Mouse (Mus musculus) cerebellum, adult 9-10 months (tissue): ENCODE results near the gene Tmem131.
"Not testable (repeated sequence)": the region's sequence is repeated elsewhere in the genome, so short reads cannot be mapped to it uniquely, and the experiment has no call there.

Experiments used
- DNase-seq: peaks from one replicate; pipeline ENCODE4 v3.0.0; 2022

Tmem131 gene

DNA sequence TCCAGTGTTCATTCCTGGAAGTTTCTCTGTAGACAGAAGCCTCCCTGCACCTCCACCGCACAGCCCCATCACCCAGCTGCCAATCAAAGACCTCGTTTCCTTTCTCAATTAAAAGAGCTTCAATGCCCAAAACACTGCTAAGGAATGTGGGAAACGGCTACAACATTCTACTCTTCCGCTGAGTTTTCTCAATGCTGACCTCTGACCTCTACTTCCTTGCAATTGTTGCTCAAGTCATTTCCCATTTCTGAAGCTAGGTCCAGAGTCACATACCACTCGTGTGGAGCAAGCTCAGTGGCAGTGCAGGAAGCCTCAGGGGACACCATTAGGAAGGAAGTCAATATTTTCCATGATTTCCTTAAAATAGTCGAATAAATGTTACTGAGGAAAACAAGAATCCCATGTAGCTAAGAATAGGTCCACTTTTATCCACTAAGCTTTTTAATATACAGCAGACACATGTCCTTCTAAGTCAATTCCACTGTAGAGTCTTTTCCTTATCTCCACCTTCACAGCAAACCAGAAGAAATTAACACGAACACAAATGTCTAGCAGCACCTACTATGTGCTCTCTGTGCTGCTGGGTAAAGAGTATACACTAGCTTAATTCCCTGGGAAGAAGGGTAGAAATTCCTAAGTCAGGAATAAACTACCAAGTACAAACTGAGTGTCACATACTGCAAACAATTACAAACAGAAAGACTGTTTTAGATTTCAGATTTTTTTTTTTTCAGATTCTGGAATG is 28.8 kb downstream of the Tmem131 start:
- no peak for DNase-seq

DNA sequence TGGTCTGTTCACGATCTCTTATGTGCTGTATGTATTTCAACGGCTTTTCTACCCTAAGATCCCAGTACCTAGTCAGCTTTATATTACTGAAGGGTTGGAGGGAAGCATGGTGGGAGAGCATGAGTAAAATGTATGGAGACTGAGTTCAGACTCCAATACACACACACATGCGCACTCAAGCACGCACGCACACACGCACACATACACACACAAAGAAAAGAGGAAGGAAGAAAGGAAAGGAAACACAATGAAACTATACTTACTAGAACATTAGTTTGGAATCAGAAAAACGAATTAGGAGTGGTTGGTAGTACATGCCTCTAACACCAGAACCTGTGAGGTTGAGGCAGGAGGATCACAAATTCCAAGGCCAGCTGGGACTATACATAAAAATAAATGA is 29.7 kb downstream of the Tmem131 start:
- no peak for DNase-seq

DNA sequence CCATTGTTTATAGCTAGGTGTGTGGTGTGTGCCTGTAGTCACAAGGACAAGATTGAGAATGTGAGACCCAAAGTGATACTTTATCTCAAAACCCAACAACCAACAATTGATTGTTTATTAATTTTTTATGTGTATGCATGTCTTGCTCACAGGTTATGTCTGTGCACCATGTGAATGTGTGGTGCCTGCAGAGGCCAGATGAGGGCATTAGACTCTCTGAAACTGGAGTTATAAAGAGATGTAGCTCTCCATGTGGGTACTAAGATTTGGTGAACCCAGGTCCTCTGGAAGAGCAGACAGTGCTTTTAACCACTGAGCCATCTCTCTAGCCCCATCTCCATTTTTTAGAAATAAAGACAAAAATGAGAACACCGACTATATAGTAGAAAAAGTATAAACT is 31.2 kb downstream of the Tmem131 start:
- no peak for DNase-seq

DNA sequence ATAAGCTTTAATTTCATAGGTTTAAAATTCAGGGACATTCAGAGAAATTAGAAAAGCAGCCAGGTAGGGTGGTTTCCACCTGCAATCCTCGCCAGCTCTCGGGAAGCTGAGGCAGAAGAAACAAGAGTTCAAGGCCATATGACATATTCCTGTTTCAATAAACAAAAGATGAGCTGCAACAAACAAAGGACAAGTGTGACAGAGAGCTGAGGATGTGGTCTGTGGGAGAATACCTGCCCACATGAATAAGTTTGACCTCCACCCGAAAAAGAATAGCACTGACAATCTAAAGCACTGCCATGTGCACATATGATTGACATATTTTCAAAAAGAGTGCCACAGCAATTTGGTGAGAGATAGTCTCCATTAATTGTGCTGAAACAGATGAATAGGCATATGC is 31.9 kb downstream of the Tmem131 start:
- no peak for DNase-seq

DNA sequence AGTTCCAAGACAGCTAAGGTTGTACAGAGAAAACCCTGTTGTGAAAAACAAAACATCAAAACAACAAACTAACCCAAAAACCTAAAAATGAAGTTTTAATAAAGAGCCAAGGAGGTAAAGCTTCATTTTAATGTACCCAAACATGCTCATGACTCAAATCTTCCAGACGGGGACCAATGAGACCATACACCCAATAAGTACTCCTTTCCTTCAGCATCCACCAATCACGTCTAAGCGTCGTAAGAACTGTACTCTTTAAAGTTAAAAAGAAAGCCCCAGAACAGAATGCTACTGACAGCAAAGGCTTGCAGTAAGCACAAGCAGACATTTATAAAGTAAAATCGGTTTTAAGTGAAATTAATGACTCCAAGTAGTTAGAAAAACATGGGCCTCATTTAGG is 33.1 kb downstream of the Tmem131 start:
- no peak for DNase-seq

DNA sequence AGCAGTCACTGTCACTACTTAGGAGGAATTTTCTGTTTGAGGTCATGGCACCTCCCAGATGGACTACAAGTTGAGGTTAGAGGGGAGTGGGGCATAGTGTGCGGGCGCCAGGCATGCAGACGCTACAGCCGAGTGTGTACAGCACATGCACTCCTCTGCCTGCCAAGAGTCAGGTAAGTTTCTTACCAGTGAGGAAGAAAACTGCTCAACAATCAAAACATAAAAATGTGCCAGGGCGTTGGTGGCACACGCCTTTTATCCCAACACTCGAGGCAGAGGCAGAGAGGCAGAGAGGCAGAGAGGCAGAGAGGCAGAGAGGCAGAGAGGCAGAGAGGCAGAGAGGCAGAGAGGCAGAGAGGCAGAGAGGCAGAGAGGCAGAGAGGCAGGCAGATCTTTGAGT is 33.5 kb downstream of the Tmem131 start:
- not testable (repeated sequence) for DNase-seq

DNA sequence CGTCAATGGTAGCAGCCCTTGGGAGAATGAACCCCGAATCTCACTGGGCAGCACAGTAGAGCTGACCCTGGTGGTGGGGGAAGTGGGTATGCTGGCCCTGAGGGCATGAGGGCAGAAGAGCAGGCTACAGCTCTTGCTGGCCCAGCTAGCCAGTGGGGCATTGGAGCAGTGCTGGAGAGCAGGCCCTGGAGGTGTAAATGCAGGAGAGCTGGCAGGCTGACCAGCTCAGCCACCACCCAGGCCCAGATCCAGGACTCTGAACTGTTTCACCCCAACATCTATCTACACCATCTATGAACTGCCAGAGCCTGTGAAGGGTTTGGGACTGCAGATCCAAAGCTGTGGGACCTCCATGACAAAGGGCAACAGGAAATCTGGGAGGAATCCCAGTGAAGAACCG is 38.2 kb downstream of the Tmem131 start:
- DNase-seq: no peak

DNA sequence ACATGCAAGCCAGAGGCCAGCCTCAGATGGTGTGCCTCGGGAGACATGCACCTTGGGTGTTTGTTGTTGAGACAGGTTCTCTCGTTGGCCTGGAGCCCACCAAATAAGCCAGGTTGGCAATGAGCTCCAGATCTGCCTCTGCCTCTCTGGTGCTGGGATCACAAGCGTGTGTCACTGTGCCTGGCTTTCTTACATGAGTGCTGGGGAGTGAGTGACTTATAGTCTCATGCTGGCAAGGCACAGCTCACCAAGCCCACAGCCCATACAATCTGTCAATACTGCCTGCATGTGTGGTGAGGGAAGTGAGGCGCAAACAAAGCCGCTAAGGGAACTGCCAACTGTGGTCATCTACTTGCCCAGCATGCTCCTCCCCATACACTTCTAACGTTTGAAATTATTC is 39.0 kb downstream of the Tmem131 start:
- peak; percentile 79 for DNase-seq

DNA sequence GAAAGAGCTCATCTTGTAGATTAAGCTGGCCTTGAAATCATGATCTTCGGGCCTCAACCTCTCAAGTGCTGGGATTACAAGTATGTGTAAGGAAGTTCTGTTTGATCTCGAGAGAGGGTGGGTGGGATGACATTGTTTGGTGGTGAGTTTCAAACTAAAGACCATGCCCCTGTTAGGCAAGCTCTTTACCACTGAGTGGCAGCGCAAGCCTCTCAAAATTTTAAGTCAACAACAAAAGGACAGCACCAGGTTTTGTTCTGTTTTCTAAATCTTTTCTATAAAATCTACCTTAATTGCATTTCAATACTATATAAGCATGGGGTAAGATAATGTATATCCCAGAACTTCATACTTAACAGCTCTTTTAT is 39.4 kb downstream of the Tmem131 start:
- no peak for DNase-seq

DNA sequence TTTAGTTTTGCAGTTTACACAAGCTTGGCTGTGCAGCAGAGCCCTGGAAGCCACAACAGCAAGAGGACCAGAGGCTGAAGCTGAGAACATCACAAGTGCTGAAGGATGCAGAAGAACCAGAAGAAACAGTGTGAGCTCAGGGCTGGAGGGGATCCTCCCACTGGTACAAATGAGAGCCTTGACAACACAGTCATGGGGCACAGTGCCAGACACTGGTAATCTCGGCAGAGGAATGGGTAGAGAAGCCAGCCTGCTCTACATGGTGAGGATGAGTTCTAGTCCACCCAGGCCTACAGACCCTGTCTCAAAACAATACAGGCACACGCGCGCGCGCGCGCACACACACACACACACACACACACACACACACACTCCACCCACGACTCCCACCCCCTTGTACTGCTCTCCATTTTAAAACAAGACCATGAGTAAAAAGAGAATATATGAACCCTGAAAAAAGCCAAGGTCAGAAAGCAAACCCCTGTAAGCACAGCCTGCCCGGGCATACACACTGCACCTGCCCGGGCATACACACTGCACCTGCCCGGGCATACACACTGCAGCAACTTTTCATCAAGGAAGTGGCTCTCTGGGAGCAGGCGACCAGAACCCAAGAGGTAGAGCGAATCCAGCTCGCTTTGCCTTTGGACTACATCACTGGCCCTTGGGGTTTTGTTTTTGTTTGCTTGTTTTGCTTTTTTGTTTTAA is 39.9 kb downstream of the Tmem131 start:
- DNase-seq: peak; percentile 68

DNA sequence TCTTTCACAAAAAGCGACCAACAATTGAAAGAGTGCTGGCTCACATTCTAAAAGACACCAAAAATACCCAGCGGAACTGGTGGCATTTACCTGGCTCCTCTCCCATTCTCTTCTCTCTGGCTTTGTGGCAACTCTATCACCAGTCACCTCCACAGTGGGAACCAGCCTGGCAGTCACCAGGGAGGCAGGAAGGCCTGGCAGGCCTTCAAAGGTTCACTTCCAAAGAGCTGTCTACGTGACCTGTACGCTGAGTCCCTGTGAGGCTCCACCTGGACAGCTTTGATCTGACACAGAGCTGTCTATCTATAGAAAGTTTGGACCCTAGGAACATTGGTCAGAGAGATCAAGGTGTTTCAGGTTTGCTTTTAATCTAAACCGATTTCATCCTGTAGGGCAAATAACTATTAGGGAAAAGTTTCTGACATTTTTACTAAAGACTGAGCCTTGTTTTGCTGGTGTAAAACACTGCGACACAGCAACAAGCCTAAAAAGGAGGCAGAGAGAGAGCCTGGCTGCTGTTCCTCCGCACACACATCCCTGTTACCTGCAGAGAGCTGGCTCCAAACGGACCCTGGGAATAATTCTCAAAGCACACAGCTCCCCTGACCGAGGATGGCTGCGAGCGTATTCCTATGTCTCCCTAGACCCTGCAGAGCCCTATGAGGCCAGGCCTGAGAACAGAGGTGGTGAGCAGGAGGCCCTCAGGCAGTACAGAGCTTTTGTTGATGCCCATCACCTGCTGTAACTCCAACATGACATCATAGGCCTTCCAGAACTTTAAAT is 40.7 kb downstream of the Tmem131 start:
- peak; percentile 96 for DNase-seq

DNA sequence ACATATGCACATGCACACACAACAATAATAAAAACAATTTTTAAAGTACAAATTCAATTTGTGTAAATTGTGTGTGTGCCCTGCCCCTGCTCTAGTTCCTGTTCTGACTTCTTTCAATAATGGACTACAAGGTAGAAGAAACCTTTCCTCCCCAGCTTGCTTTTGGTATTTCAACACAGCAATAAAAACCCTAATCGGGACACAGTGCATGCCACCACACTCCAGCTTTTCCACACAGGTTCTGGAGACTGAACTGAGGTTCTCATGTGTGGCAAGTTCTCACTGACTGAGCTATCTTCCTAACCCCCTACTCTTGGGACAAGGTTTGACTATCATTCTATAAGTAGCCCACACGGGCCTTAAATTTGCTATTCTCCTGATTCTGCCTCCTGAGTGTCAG is 43.8 kb downstream of the Tmem131 start:
- no peak for DNase-seq

DNA sequence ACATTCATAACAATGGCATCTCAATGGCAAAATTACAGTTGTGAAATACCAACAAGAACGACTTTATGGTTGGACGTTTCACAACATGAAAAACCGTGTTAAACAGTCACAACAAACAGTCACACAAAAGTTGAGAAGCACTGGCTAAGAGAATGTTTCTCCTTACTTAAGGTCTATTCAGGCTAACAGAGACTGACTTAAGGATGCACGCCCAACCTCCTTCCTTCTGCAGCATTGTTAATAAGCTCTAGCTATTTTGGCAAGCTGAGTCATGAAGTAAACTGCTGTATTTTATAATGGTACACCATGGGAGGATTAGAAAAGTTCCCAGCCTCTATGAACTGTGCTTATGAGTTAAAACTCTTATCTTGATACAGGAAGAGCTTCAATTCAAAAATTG is 47.0 kb downstream of the Tmem131 start:
- DNase-seq: no peak

DNA sequence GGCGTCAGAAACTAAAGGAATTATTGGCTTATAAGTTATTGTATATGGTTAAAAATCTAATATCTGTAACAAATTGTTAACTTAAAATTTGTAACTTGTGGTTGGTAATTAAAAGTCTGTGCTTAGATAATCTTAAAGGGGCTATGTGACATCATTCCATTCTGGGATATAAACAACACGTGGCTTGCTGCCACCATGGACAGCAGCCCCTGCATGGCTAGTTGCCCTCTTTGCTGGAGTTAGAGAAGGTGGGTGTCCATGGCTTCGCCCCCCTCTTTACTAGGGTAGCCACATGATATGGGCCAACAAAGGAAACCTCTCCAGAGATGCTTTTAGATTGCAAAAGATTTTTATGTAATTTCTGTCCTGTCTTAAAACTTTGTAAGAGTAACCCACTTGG is 48.0 kb downstream of the Tmem131 start:
- DNase-seq: no peak

DNA sequence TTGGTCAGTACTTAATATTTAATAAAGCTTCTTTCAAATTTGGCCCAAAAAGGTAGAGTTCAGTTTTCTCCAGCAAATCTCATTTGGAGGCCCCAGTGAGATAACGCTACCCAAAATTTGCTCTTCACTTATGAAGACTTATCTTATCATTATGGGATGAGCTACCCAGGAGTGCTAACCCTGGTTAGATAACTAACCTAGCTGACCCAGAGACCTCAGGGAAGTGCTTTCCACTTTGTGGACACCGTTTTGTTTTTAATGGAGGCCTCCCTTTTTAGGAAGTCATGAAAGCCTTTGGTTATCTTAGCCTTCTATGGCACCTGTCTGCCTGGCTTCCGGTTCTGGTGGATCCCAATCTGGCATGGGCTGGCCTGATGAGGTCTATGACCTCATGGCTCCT is 49.3 kb downstream of the Tmem131 start:
- DNase-seq: no peak

DNA sequence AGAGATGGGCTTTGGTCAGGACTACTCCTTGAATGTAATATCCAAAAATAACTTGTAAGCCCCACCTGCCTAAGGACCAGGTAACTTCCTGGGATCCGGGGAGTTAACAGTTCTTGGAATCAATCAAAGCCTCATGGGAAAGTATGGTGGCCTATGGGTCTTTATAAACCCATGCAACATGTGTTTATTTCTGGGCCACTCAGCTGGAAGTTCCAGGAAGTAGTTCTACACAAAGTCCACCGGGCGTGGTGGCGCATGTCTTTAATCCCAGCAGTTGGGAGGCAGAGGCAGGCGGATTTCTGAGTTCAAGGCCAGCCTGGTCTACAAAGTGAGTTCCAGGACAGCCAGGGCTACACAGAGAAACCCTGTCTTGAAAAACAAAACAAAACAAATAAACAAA is 49.7 kb downstream of the Tmem131 start:
- not testable (repeated sequence) for DNase-seq

DNA sequence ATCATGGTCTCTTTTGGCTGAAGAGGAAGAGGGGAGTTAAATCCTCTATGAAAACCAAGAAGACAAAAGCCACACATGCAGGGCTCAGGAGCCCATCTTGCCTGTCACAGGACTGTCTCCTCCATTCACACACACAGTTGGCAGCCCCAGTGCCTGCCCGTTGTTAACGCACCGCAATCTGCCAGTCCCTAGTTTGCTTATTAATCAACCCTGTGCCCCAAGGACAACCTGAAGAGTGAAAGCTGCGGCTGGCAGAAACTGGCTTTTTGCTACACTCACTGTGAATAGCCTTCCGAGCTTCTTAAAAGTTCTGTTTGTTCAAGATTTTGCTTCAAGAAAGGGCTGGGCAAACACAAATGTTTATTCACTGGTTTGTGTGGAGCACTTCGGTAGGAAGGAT is 50.3 kb downstream of the Tmem131 start:
- no peak for DNase-seq

DNA sequence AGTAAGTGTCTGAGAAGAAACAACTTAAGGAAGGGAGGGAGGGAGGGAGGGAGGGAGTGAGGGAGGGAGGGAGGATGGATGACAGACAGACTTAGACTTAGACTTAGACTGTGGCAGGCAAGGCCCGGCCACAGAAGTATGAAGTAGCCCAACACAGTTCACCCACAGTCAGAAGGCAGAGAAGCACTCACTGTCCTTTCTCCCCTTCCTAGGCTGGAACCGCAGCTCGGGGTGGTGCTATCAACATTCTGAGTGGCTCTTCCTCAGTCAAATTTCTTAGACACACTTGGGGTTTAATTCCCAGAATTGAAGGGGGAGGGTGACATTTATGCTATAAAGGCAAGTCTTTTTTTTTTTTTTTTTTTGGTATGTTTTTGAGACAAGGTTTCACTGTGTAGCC is 51.0 kb downstream of the Tmem131 start:
- DNase-seq: no peak

DNA sequence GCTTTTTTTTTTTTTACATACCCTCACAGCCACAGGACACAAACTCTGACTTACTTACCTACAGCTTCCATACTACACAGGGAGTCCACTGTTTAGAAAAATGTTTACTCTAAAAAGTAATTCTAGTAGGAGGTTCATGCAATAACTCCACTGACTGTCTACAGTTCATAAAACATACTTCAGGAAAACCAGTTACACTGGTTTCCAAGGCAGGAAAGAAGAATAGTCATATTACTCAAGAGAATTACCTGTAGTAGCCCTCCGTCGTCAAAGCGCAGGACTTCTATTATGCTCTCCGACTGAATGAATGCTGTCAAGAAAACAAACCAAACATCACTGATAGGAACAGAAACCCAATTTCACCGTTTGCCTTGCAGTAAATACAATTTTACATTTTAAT is 54.5 kb downstream of the Tmem131 start:
- DNase-seq: no peak

DNA sequence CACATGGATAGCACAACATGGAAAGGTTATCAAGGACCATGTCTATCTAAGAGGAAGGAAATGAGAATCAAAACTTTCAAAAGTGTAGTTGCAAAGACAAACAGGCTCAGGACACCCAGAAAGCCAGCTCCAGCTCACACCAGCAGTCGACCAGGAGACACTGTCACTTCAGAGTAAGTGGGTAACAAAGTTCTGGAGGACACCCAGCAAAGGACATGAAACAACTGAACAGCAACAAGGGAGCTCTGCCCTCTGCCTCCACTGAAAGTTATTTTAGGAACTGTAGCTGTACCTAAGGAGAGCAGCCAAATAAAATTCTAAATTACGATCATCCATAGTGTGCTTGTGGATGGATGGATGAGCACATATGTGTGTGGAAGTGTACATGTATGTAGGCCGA is 56.3 kb downstream of the Tmem131 start:
- no peak for DNase-seq

DNA sequence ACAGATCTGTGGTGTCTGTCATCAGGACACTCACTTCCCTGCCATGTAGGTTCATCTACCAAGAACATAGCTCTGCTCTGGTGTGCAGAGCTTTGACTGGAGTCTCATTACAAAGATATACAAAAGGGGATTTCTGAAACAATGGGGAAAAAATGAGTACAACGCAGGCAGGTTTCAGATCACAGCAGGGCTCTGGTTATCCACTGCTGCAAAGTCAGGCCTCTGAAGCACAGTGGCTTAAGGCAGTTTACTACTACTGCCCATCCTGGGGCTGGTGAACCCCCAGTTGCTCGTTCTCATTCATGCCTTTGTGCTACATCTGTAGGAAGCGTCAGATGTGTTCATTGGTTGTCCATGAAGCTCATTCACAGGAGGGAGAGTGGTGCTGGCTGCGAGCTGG is 57.0 kb downstream of the Tmem131 start:
- DNase-seq: no peak

DNA sequence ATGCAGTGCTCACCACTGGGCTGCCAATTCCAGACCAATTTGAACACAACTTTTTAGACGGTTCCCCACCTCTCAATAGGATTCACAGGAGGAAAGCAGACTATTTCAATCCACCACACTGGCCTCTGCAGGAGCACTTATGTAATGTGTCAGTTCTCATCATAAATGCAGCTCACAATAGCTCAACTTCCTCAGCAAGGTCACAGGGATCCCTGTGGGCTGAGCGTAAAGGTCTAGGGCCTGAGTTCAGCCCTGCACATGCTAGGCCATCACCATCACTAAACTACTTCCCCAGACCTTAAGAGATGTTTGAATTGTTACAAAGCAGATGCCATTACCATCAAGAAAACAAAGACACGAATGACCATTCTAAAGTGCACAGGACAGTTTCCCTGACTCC is 58.9 kb downstream of the Tmem131 start:
- DNase-seq: no peak

DNA sequence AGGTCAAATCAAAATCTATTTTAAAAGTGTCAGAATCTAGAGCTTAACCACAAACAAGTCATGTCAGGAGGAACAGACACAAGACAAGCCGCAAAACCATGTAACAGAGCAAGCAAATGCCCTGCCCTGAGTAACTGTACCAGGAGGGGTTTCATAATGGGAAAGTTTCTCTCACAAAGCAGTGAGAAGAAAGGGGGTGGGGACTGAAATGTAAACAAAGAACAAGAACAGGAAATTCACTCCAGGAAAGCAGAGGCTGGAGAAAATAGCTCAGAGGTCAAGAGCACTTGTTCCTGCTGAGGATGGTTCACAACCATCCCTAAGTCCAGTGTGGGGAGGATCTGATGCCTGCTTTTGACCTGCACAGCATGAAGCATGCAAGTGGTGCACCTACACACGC is 59.7 kb downstream of the Tmem131 start:
- no peak for DNase-seq

DNA sequence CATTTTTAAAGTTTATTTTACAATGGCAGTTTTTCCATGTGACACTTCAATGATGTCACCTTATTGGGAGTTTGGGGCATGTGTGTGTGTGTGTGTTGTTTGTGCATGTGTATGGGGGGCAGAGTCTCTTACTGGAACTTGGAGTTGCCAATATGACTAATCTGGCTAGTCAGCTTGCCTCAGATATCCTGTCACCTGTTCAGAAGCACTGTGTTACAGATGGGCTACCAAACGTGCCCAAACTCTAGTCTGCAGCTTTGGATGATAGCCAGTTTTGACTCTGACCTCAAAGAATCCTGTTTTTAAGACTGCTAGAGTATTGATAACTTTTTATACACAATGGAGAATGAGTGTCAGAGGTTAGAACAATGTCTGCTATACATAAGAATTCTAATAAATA is 64.3 kb downstream of the Tmem131 start:
- DNase-seq: peak; percentile 77
